Mouse (Mus musculus) hindbrain, embryonic 12.5 days (tissue): ENCODE measurements at regions not wholly inside any gene's neighbourhood (a gene's known extent, or its start where the extent isn't known, plus 50 kb on each side); places are given as distances from the start of the nearest gene placed in this dataset.

Source experiments
- ATAC-seq: fragments of 200-750 bp; cut with Nextera tagmentation; 2 replicates; pipeline ENCODE4 v1.8.0; 2017; ENCODE audit warnings: moderate TSS enrichment; ENCODE audit not compliant: low FRiP score
- H3K27ac ChIP-seq: fragments of 300-500 bp; sonication (generic); 2 replicates; pipeline ENCODE4 v1.5.1; 2016; ENCODE audit warnings: mild to moderate bottlenecking
- H3K27me3 ChIP-seq: fragments of 300-500 bp; sonication (generic); 2 replicates; pipeline ENCODE4 v1.6.1; 2016; ENCODE audit warnings: mild to moderate bottlenecking
- H3K36me3 ChIP-seq: fragments of 300-500 bp; sonication (generic); 2 replicates; pipeline ENCODE4 v1.6.1; 2016; ENCODE audit warnings: mild to moderate bottlenecking
- H3K4me1 ChIP-seq: fragments of 300-500 bp; sonication (generic); 2 replicates; pipeline ENCODE4 v1.6.1; 2016
- H3K4me2 ChIP-seq: fragments of 300-500 bp; sonication (generic); replicated peaks from 2 replicates; pipeline ENCODE4 v1.6.1; 2016; ENCODE audit warnings: mild to moderate bottlenecking
- H3K4me3 ChIP-seq: fragments of 300-500 bp; sonication (generic); 2 replicates; pipeline ENCODE4 v1.5.1; 2016; ENCODE audit warnings: mild to moderate bottlenecking
- H3K9ac ChIP-seq: fragments of 300-500 bp; sonication (generic); 2 replicates; pipeline ENCODE4 v1.6.1; 2016; ENCODE audit warnings: mild to moderate bottlenecking, moderate library complexity
- H3K9me3 ChIP-seq: fragments of 300-500 bp; sonication (generic); replicated peaks from 2 replicates; pipeline ENCODE4 v1.6.1; 2016; ENCODE audit warnings: mild to moderate bottlenecking
- WGBS: fragments of 180-500 bp; shearing (Covaris S2); methylation state at CpG from one replicate; pipeline ENCODE4 v1.1.7; 2016; 5-methylcytosine and 5-hydroxymethylcytosine counted together

- Histone ChIP-seq H3K36me3 (no peaks in the 10 kb centered on the region), H3K9ac (no peak overlapping the region), H3K27me3 (no peaks in the 10 kb centered on the region), H3K4me3 (no peak overlapping the region), H3K4me1 (no peaks in the 10 kb centered on the region), H3K9me3 (no peaks in the 10 kb centered on the region), H3K4me2 (no peak overlapping the region), H3K27ac (no peak overlapping the region)
- 58% methylated on average over 2 of the region's 2 CpGs for WGBS
- ATAC-seq: no peak
Observed at GRCm38 (mm10) chr3:78825505-78825904, 460.8 kb downstream of the Rapgef2 start.

- 87% methylated on average over 3 of the region's 3 CpGs for WGBS
- no peaks in the 10 kb centered on the region for H3K9me3 ChIP-seq
- H3K4me1 ChIP-seq: no peaks in the 10 kb centered on the region
- no peak overlapping the region for H3K27ac ChIP-seq
- no peaks in the 10 kb centered on the region for H3K36me3 ChIP-seq
- no peak overlapping the region for H3K9ac ChIP-seq
- no peak overlapping the region for H3K4me3 ChIP-seq
- no peak overlapping the region for H3K4me2 ChIP-seq
- ATAC-seq: no peak
- no peaks in the 10 kb centered on the region for H3K27me3 ChIP-seq
Observed at GRCm38 (mm10) chr3:78812425-78812824, 473.9 kb downstream of the Rapgef2 start.

- no peaks in the 10 kb centered on the region for H3K9me3 ChIP-seq
- ATAC-seq: no peak
- WGBS: 92% methylated on average over 5 of the region's 5 CpGs
- no peak overlapping the region for H3K27ac ChIP-seq
- H3K4me2 ChIP-seq: no peak overlapping the region
- H3K4me1 ChIP-seq: no peaks in the 10 kb centered on the region
- H3K4me3 ChIP-seq: no peak overlapping the region
- no peaks in the 10 kb centered on the region for H3K27me3 ChIP-seq
- no peak overlapping the region for H3K9ac ChIP-seq
- no peaks in the 10 kb centered on the region for H3K36me3 ChIP-seq
Observed at GRCm38 (mm10) chr3:78810431-78811152, 475.7 kb downstream of the Rapgef2 start.

GRCm38 (mm10) chr3:78803176-78803575 is 483.1 kb downstream of the Rapgef2 start:
- Histone ChIP-seq H3K9me3 (no peaks in the 10 kb centered on the region), H3K4me2 (no peak overlapping the region), H3K4me3 (no peak overlapping the region), H3K4me1 (no peaks in the 10 kb centered on the region), H3K36me3 (no peaks in the 10 kb centered on the region), H3K27me3 (no peaks in the 10 kb centered on the region), H3K9ac (no peak overlapping the region), H3K27ac (no peak overlapping the region)
- no peak for ATAC-seq
- 79% methylated on average over 2 of the region's 2 CpGs for WGBS

- ATAC-seq: no peak
- no peaks in the 10 kb centered on the region for H3K4me1 ChIP-seq
- no peak overlapping the region for H3K9ac ChIP-seq
- no peak overlapping the region for H3K27ac ChIP-seq
- H3K36me3 ChIP-seq: no peaks in the 10 kb centered on the region
- H3K9me3 ChIP-seq: no peaks in the 10 kb centered on the region
- no peak overlapping the region for H3K4me3 ChIP-seq
- no peak overlapping the region for H3K4me2 ChIP-seq
- H3K27me3 ChIP-seq: no peaks in the 10 kb centered on the region
- WGBS: 92% methylated on average over 4 of the region's 4 CpGs
Observed at GRCm38 (mm10) chr3:78795951-78796455, 490.3 kb downstream of the Rapgef2 start.

GRCm38 (mm10) chr3:78792440-78793057 is 493.8 kb downstream of the Rapgef2 start:
- no peaks in the 10 kb centered on the region for H3K36me3 ChIP-seq
- H3K4me1 ChIP-seq: no peaks in the 10 kb centered on the region
- H3K27me3 ChIP-seq: no peaks in the 10 kb centered on the region
- H3K27ac ChIP-seq: no peak overlapping the region
- no peak overlapping the region for H3K4me3 ChIP-seq
- no peaks in the 10 kb centered on the region for H3K9me3 ChIP-seq
- ATAC-seq: peak; percentile 80
- H3K9ac ChIP-seq: no peak overlapping the region
- WGBS: 96% methylated on average over 7 of the region's 7 CpGs
- no peak overlapping the region for H3K4me2 ChIP-seq

GRCm38 (mm10) chr3:78782766-78783165 is 503.6 kb downstream of the Rapgef2 start:
- H3K27ac ChIP-seq: no peak overlapping the region
- H3K4me2 ChIP-seq: no peak overlapping the region
- H3K9me3 ChIP-seq: no peaks in the 10 kb centered on the region
- ATAC-seq: no peak
- no peaks in the 10 kb centered on the region for H3K36me3 ChIP-seq
- H3K27me3 ChIP-seq: no peaks in the 10 kb centered on the region
- no peak overlapping the region for H3K9ac ChIP-seq
- H3K4me3 ChIP-seq: no peak overlapping the region
- no peaks in the 10 kb centered on the region for H3K4me1 ChIP-seq
- WGBS: 94% methylated on average over 1 of the region's 1 CpGs

- WGBS: 65% methylated on average over 4 of the region's 4 CpGs
- Histone ChIP-seq H3K4me1 (no peaks in the 10 kb centered on the region), H3K27me3 (no peaks in the 10 kb centered on the region), H3K9ac (no peak overlapping the region), H3K9me3 (no peaks in the 10 kb centered on the region), H3K36me3 (no peaks in the 10 kb centered on the region), H3K4me2 (no peak overlapping the region), H3K4me3 (no peak overlapping the region), H3K27ac (no peak overlapping the region)
- no peak for ATAC-seq
Observed at GRCm38 (mm10) chr3:78755686-78756476, 530.4 kb downstream of the Rapgef2 start.

GRCm38 (mm10) chr3:78736111-78736510 is 550.2 kb downstream of the Rapgef2 start:
- no peaks in the 10 kb centered on the region for H3K27me3 ChIP-seq
- H3K36me3 ChIP-seq: no peaks in the 10 kb centered on the region
- H3K4me3 ChIP-seq: no peak overlapping the region
- no peak overlapping the region for H3K9ac ChIP-seq
- H3K4me1 ChIP-seq: no peaks in the 10 kb centered on the region
- no peak overlapping the region for H3K27ac ChIP-seq
- ATAC-seq: no peak
- no peaks in the 10 kb centered on the region for H3K9me3 ChIP-seq
- no peak overlapping the region for H3K4me2 ChIP-seq

GRCm38 (mm10) chr3:78716691-78717090 is 569.6 kb downstream of the Rapgef2 start:
- no peaks in the 10 kb centered on the region for H3K9me3 ChIP-seq

GRCm38 (mm10) chr3:78707687-78708086 is 578.6 kb downstream of the Rapgef2 start:
- no peak for ATAC-seq
- no peak overlapping the region for H3K27ac ChIP-seq
- H3K36me3 ChIP-seq: no peaks in the 10 kb centered on the region
- no peak overlapping the region for H3K4me2 ChIP-seq
- no peak overlapping the region for H3K9ac ChIP-seq
- no peaks in the 10 kb centered on the region for H3K9me3 ChIP-seq
- WGBS: 65% methylated on average over 1 of the region's 1 CpGs
- no peak overlapping the region for H3K4me3 ChIP-seq
- no peaks in the 10 kb centered on the region for H3K4me1 ChIP-seq
- H3K27me3 ChIP-seq: no peaks in the 10 kb centered on the region

More at GRCm38 (mm10) chr3:78716691-78717090, 569.6 kb downstream of the Rapgef2 start:
- H3K36me3 ChIP-seq: no peaks in the 10 kb centered on the region
- H3K4me2 ChIP-seq: no peak overlapping the region
- H3K4me3 ChIP-seq: no peak overlapping the region
- H3K4me1 ChIP-seq: no peaks in the 10 kb centered on the region
- WGBS: 79% methylated on average over 2 of the region's 2 CpGs
- H3K27ac ChIP-seq: no peak overlapping the region
- no peak for ATAC-seq
- no peaks in the 10 kb centered on the region for H3K27me3 ChIP-seq
- no peak overlapping the region for H3K9ac ChIP-seq

- no peaks in the 10 kb centered on the region for H3K9me3 ChIP-seq
- H3K4me1 ChIP-seq: no peaks in the 10 kb centered on the region
- ATAC-seq: no peak
- H3K4me2 ChIP-seq: no peak overlapping the region
- H3K4me3 ChIP-seq: no peak overlapping the region
- no peaks in the 10 kb centered on the region for H3K36me3 ChIP-seq
- H3K27ac ChIP-seq: no peak overlapping the region
- no peaks in the 10 kb centered on the region for H3K27me3 ChIP-seq
- no peak overlapping the region for H3K9ac ChIP-seq
- 71% methylated on average over 5 of the region's 5 CpGs for WGBS
Observed at GRCm38 (mm10) chr3:78698936-78699335, 587.4 kb downstream of the Rapgef2 start.
